Mouse (Mus musculus) kidney, embryonic 16.5 days (tissue): ENCODE results near the gene Tle4. TPM values are rescaled to one million over a fixed set of nuclear protein-coding genes. Genes with fewer than 3 reads are reported as not detected.

Experiments used
- ATAC-seq: fragments of 200-750 bp; cut with Nextera tagmentation; 2 replicates; pipeline ENCODE4 v1.8.0; 2017; ENCODE audit warnings: moderate TSS enrichment; ENCODE audit not compliant: low FRiP score, low TSS enrichment
- H3K27ac ChIP-seq: fragments of 300-500 bp; sonication (generic); 2 replicates; pipeline ENCODE4 v1.5.1; 2014; ENCODE audit warnings: low read length
- H3K27me3 ChIP-seq: fragments of 300-500 bp; sonication (generic); 2 replicates; pipeline ENCODE4 v1.6.1; 2014; ENCODE audit warnings: low read length, control low read depth, mixed read lengths; ENCODE audit not compliant: insufficient read depth
- H3K36me3 ChIP-seq: fragments of 300-500 bp; sonication (generic); 2 replicates; pipeline ENCODE4 v1.6.1; 2014; ENCODE audit warnings: low read length, control low read depth, mixed read lengths; ENCODE audit not compliant: insufficient read depth
- H3K4me1 ChIP-seq: fragments of 300-500 bp; sonication (generic); 2 replicates; pipeline ENCODE4 v1.6.1; 2014; ENCODE audit warnings: low read length, control low read depth, mixed read lengths; ENCODE audit not compliant: insufficient read depth
- H3K4me2 ChIP-seq: fragments of 300-500 bp; sonication (generic); replicated peaks from 2 replicates; pipeline ENCODE4 v1.6.1; 2014; ENCODE audit warnings: low read depth, low read length
- H3K4me3 ChIP-seq: fragments of 300-500 bp; sonication (generic); 2 replicates; pipeline ENCODE4 v1.5.1; 2014; ENCODE audit warnings: mild to moderate bottlenecking, low read length
- H3K9ac ChIP-seq: fragments of 300-500 bp; sonication (generic); replicated peaks from 2 replicates; pipeline ENCODE4 v1.6.1; 2014; ENCODE audit warnings: low read length
- H3K9me3 ChIP-seq: fragments of 300-500 bp; sonication (generic); 2 replicates; pipeline ENCODE4 v1.6.1; 2016; ENCODE audit warnings: low read length, control low read depth
- WGBS: fragments of 180-500 bp; shearing (Covaris S2); extraction: QIAGEN DNeasy Blood & Tissue Kit; methylation state at CpG from one replicate; pipeline ENCODE4 v1.1.7; 2014; 5-methylcytosine and 5-hydroxymethylcytosine counted together
- polyA plus RNA-seq: library from polyadenylated mRNA; unstranded; fragments of >200 nt; fragmentation: Nextera tagmentation; extraction: Ambion mirVana; gene quantifications from 2 replicates; pipeline ENCODE4 v1.2.1, GENCODE M21; 2015

Tle4 gene
- polyA plus RNA-seq, 1 experiment from 2014 or later = 14.6 TPM

- no peak overlapping the region for H3K9ac ChIP-seq
- H3K27me3 ChIP-seq = no peaks in the 10 kb centered on the region
- no peaks in the 10 kb centered on the region for H3K9me3 ChIP-seq
- peaks cover 26% of the 10 kb centered on the region for H3K4me1 ChIP-seq
- no peak overlapping the region for H3K27ac ChIP-seq
- no peak overlapping the region for H3K4me2 ChIP-seq
- no peaks in the 10 kb centered on the region for H3K36me3 ChIP-seq
- H3K4me3 ChIP-seq = no peak overlapping the region
- ATAC-seq = no peak
- 42% methylated on average over 6 of the region's 6 CpGs for WGBS
These were observed 172.7 kb downstream of the Tle4 start for GRCm38 (mm10) chr19:14425122-14425521.

DNA sequence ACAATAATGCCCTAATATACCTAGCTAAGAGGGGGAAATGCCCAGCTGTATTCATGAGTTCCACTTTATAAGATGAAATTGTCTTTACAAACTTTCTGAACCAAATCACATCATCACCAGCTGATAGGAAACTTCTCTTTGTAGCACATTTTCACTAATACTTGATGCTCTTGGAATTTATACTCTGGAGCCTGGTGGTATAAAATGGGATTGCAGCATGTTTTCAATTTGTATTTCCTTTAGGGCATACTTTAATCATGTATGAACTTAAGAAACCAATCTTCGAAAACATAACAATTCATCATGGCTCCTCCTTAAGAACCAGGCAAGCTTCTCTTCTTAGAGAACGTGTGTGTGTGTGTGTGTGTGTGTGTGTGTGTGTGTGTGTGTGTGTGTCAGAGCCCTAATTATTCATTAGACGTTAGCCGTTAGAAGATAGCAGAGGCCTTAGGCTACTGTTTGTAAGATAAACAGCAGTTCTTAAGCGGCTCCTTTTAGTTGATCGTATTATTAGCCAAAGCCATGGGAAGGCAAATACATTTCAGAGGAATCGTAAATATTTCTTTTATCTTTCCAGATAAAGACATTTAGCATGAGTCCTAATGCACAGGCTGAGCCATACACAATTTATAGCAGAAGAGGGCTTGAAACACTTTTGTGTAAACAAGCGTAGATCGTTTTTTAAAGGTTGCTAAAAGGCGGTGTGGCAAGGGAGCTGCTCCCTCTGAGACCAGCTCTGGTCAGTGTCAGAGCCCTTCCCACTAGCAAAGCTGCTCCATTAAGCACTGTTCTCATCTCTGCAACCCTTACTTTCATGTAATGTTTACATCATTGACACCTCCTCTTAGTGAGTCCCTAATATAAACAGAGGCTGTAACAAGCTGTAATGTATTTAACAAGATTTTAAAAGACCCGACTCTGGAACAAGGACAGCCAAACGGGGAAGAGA, 173.6 kb downstream of the Tle4 start:
- no peak overlapping the region for H3K27ac ChIP-seq
- peaks cover 26% of the 10 kb centered on the region for H3K4me1 ChIP-seq
- peak; percentile 83 for ATAC-seq
- no peak overlapping the region for H3K9ac ChIP-seq
- H3K9me3 ChIP-seq = no peaks in the 10 kb centered on the region
- H3K27me3 ChIP-seq = no peaks in the 10 kb centered on the region
- 20% methylated on average over 12 of the region's 12 CpGs for WGBS
- H3K4me2 ChIP-seq = no peak overlapping the region
- no peaks in the 10 kb centered on the region for H3K36me3 ChIP-seq
- no peak overlapping the region for H3K4me3 ChIP-seq

GRCm38 (mm10) chr19:14421691-14422090, 176.2 kb downstream of the Tle4 start:
- H3K9me3 ChIP-seq = no peaks in the 10 kb centered on the region
- no peak overlapping the region for H3K27ac ChIP-seq
- H3K27me3 ChIP-seq = no peaks in the 10 kb centered on the region
- H3K4me1 ChIP-seq = peaks cover 22% of the 10 kb centered on the region
- H3K4me3 ChIP-seq = no peak overlapping the region
- H3K4me2 ChIP-seq = no peak overlapping the region
- no peaks in the 10 kb centered on the region for H3K36me3 ChIP-seq
- no peak overlapping the region for H3K9ac ChIP-seq
- 62% methylated on average over 5 of the region's 5 CpGs for WGBS
- ATAC-seq = no peak

DNA sequence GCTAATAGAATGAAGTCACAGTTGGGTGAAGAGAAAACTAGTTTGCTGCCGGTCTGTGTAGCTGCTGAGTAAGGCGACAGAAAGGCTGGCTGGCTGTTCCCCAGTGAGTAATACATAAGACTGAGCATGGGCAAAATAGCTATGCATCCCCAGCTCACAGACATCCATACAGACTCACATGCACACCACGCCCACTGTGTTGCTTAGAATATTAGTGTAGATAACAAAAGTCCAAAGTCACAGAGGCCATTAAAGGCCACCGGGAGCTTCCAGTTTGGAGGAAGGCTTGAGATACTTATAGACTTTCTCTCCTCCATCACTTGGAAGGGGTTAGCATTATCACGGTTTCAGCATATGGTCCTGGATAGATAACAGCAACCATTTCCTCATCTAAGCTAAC, 178.0 kb downstream of the Tle4 start:
- Histone ChIP-seq H3K4me3 (no peak overlapping the region), H3K9ac (no peak overlapping the region), H3K4me1 (peaks cover 6% of the 10 kb centered on the region; the same call in 1 of the 2 replicates), H3K4me2 (no peak overlapping the region), H3K27ac (no peak overlapping the region), H3K9me3 (no peaks in the 10 kb centered on the region), H3K27me3 (no peaks in the 10 kb centered on the region), H3K36me3 (no peaks in the 10 kb centered on the region)
- WGBS = 79% methylated on average over 5 of the region's 5 CpGs
- no peak for ATAC-seq

DNA sequence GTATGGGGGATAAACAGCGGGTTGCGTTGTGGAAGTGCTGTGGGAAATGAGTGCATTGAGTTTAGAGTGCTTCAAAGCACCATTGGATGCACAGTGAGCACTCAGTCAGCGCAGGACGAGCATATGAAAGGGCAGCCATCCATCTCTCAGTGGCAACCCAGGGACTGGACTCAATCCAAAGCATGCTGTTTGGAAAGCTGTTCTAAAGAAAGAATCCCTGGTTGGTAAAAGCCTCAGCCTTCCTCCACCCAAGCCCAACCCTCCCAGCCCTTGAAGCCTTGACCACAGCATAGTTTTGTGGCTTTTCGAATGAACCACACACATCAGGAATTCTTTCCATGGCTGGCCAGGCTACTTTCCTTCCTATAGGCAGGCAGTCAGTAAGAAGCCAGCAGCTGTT, 181.0 kb downstream of the Tle4 start:
- no peak overlapping the region for H3K9ac ChIP-seq
- H3K4me3 ChIP-seq = no peak overlapping the region
- 75% methylated on average over 5 of the region's 5 CpGs for WGBS
- no peak overlapping the region for H3K27ac ChIP-seq
- no peak overlapping the region for H3K4me2 ChIP-seq
- ATAC-seq = no peak
- no peaks in the 10 kb centered on the region for H3K36me3 ChIP-seq
- no peaks in the 10 kb centered on the region for H3K27me3 ChIP-seq
- H3K9me3 ChIP-seq = no peaks in the 10 kb centered on the region
- H3K4me1 ChIP-seq = no peaks in the 10 kb centered on the region

GRCm38 (mm10) chr19:14415996-14416395, 181.9 kb downstream of the Tle4 start:
- Histone ChIP-seq H3K36me3 (no peaks in the 10 kb centered on the region), H3K4me1 (no peaks in the 10 kb centered on the region), H3K27ac (no peak overlapping the region), H3K9me3 (no peaks in the 10 kb centered on the region), H3K9ac (no peak overlapping the region), H3K4me2 (no peak overlapping the region), H3K27me3 (no peaks in the 10 kb centered on the region), H3K4me3 (no peak overlapping the region)
- ATAC-seq = no peak
- WGBS = 78% methylated on average over 6 of the region's 6 CpGs

DNA sequence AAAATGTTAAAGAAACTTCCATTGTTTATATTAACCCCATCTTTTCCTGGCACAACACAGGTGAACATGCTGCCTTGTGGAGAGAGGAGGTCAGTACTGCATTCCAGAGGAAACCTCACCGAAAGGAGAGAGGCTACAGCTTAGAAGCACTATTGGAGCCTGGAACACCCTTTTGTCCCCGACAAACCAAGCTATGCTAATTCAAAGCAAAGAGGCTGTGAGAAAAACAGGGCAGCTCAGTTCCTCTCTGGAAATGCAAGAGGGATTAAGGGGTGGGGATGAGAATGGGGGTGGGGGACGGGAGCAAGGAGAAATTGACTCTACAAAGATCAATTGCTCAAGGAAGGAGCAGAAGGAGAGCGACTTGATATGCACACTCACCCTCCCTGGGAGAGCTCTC, 182.9 kb downstream of the Tle4 start:
- H3K4me1 ChIP-seq = no peaks in the 10 kb centered on the region
- H3K27ac ChIP-seq = no peak overlapping the region
- H3K36me3 ChIP-seq = no peaks in the 10 kb centered on the region
- no peak overlapping the region for H3K9ac ChIP-seq
- no peaks in the 10 kb centered on the region for H3K27me3 ChIP-seq
- 37% methylated on average over 4 of the region's 4 CpGs for WGBS
- H3K4me2 ChIP-seq = no peak overlapping the region
- H3K9me3 ChIP-seq = no peaks in the 10 kb centered on the region
- H3K4me3 ChIP-seq = no peak overlapping the region
- ATAC-seq = no peak

DNA sequence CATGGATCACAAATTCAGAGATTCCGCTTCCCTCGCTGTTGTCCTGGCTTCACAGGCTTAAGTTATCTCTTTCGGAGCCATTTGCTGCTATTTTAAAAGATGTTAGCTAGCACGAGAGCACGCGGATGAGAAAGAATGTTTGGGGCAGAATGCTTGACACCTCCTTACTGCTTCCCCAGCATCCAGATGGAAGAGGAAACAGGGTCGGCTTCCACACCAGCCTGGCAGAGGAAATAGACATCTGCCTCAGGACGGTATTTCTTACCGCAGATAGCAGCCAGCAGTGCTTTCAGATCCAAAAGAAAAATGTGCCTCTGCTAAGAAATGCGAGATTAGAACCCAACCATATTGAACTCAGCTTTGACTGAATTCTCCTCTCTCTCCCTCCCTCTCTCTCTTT, 191.2 kb downstream of the Tle4 start:
- no peak overlapping the region for H3K4me3 ChIP-seq
- no peak for ATAC-seq
- no peaks in the 10 kb centered on the region for H3K9me3 ChIP-seq
- H3K9ac ChIP-seq = no peak overlapping the region
- no peaks in the 10 kb centered on the region for H3K36me3 ChIP-seq
- H3K27ac ChIP-seq = no peak overlapping the region
- no peaks in the 10 kb centered on the region for H3K27me3 ChIP-seq
- H3K4me2 ChIP-seq = no peak overlapping the region
- WGBS = 55% methylated on average over 10 of the region's 10 CpGs
- H3K4me1 ChIP-seq = no peaks in the 10 kb centered on the region
